Mouse (Mus musculus): ENCODE results near the gene 1700067K01Rik. TPM values are rescaled to one million over a fixed set of nuclear protein-coding genes. Genes with fewer than 3 reads are reported as not detected.

Gene 1700067K01Rik
- total RNA-seq, 4 experiments from 2014 or later, result not detected

GRCm38 (mm10) chr8:84046505-84046904 is 45.2 kb downstream of the 1700067K01Rik start:
- DNase-seq (ENCODE audit: low spot score in 2 of 2), result no peak

GRCm38 (mm10) chr8:84048171-84048570 is 46.9 kb downstream of the 1700067K01Rik start:
- no peak for DNase-seq (ENCODE audit: low spot score in 2 of 2)

GRCm38 (mm10) chr8:84052746-84053145 is 51.4 kb downstream of the 1700067K01Rik start:
- DNase-seq (ENCODE audit: low spot score in 2 of 2), result no peak

GRCm38 (mm10) chr8:84053229-84053628 is 51.9 kb downstream of the 1700067K01Rik start:
- no peak for DNase-seq (ENCODE audit: low spot score in 2 of 2)

Small RNA genes within 50 kb of the gene (microRNA-seq; reads per million reads assigned to microRNA genes)
- gene Mir1199 (24.9 reads per million, percentile 25 among the genes with 10 or more reads in this experiment), gene Mir8111 (52.4 reads per million, percentile 42 among the genes with 10 or more reads in this experiment)

Other genes starting within 250 kb of the 1700067K01Rik start
- gene Adgrl1, start 101.4 kb upstream of the 1700067K01Rik start, total RNA-seq (2022), result 10 to 100 TPM in 2 of 4 experiments, 1 to 10 TPM in 2; 9.8 to 17.5 (median 12.5) TPM
- gene Gm10644, start 46.3 kb upstream of the 1700067K01Rik start, total RNA-seq (2022), result under 1 TPM; 0.24 to 0.94 (median 0.58) TPM
- under 1 TPM; 0.31 to 0.56 (median 0.41) TPM for gene Asf1b, start 46.0 kb upstream of the 1700067K01Rik start, total RNA-seq (2022)
- gene Prkaca, start 28.5 kb upstream of the 1700067K01Rik start, total RNA-seq (2022), result 100 to 1,000 TPM; 144 to 161 (median 159) TPM
- gene Samd1, start 3.8 kb upstream of the 1700067K01Rik start, total RNA-seq (2022), result 10 to 100 TPM; 14.6 to 17.7 (median 16.2) TPM
- 1 to 10 TPM; 1.1 to 3.9 (median 2.5) TPM for gene 2210011C24Rik, start 10.7 kb downstream of the 1700067K01Rik start, total RNA-seq (2022)
- under 1 TPM in 2 of 4 experiments, not detected in 2; 0.11 to 0.16 TPM for gene Palm3, start 20.0 kb downstream of the 1700067K01Rik start, total RNA-seq (2022)
- under 1 TPM; 0.27 to 0.56 (median 0.43) TPM for gene Il27ra, start 41.1 kb downstream of the 1700067K01Rik start, total RNA-seq (2022)
- gene Rln3, start 43.5 kb downstream of the 1700067K01Rik start, total RNA-seq (2022), result not detected
- 1 to 10 TPM in 2 of 4 experiments, under 1 TPM in 2; 0.77 to 1.4 (median 1.1) TPM for gene Gm10643, start 63.6 kb downstream of the 1700067K01Rik start, total RNA-seq (2022)
- 1 to 10 TPM; 3.1 to 4.9 (median 3.8) TPM for gene Rfx1, start 65.3 kb downstream of the 1700067K01Rik start, total RNA-seq (2022)
- 1 to 10 TPM; 4.3 to 5.2 (median 4.7) TPM for gene Dcaf15, start 103.3 kb downstream of the 1700067K01Rik start, total RNA-seq (2022)
- gene Podnl1, start 124.5 kb downstream of the 1700067K01Rik start, total RNA-seq (2022), result not detected
- 10 to 100 TPM; 14.0 to 20.0 (median 15.4) TPM for gene Cc2d1a, start 146.4 kb downstream of the 1700067K01Rik start, total RNA-seq (2022)
- under 1 TPM; 0.16 to 0.46 (median 0.30) TPM for gene 4930432K21Rik, start 146.5 kb downstream of the 1700067K01Rik start, total RNA-seq (2022)
- gene Nanos3, start 183.7 kb downstream of the 1700067K01Rik start, total RNA-seq (2022), result not detected
- gene Zswim4, start 235.6 kb downstream of the 1700067K01Rik start, total RNA-seq (2022), result 1 to 10 TPM; 6.8 to 7.9 (median 7.0) TPM
- gene D8Ertd738e, start 248.2 kb downstream of the 1700067K01Rik start, total RNA-seq (2022), result 100 to 1,000 TPM; 142 to 179 (median 152) TPM